Mouse (Mus musculus) thymus, postnatal 25 days (tissue): ENCODE measurements at regions not wholly inside any gene's neighbourhood (a gene's known extent, or its start where the extent isn't known, plus 50 kb on each side); places are given as distances from the start of the nearest gene placed in this dataset.

ENCODE experiments used
- DNase-seq: peaks from one replicate; pipeline ENCODE4 v3.0.0; 2022

- no peak for DNase-seq
Measured at GRCm38 (mm10) chr9:89858005-89858404, 51.7 kb upstream of the Rasgrf1 start.

GRCm38 (mm10) chr9:89850491-89851282 is 59.0 kb upstream of the Rasgrf1 start:
- DNase-seq: no peak

GRCm38 (mm10) chr9:89849947-89850346 is 59.8 kb upstream of the Rasgrf1 start:
- DNase-seq: no peak

GRCm38 (mm10) chr9:89848571-89848970 is 61.1 kb upstream of the Rasgrf1 start:
- no peak for DNase-seq

- no peak for DNase-seq
Measured at GRCm38 (mm10) chr9:89846973-89847372, 62.7 kb upstream of the Rasgrf1 start.

- no peak for DNase-seq
Measured at GRCm38 (mm10) chr9:89842776-89843089, 67.0 kb upstream of the Rasgrf1 start.

- no peak for DNase-seq
Measured at GRCm38 (mm10) chr9:89841866-89842775, 67.6 kb upstream of the Rasgrf1 start.

GRCm38 (mm10) chr9:89841371-89841770 is 68.3 kb upstream of the Rasgrf1 start:
- no peak for DNase-seq

GRCm38 (mm10) chr9:89836454-89837245 is 73.1 kb upstream of the Rasgrf1 start:
- no peak for DNase-seq

GRCm38 (mm10) chr9:89833596-89833995 is 76.1 kb upstream of the Rasgrf1 start:
- DNase-seq: no peak

- DNase-seq: no peak
Measured at GRCm38 (mm10) chr9:89831855-89832254, 77.9 kb upstream of the Rasgrf1 start.

GRCm38 (mm10) chr9:89828156-89828555 is 81.6 kb upstream of the Rasgrf1 start:
- no peak for DNase-seq

GRCm38 (mm10) chr9:89827564-89827963 is 82.1 kb upstream of the Rasgrf1 start:
- no peak for DNase-seq

- peak; percentile 83 for DNase-seq
Measured at GRCm38 (mm10) chr9:89826712-89827548, 82.8 kb upstream of the Rasgrf1 start.

GRCm38 (mm10) chr9:89821853-89822243 is 83.6 kb upstream of the Ankrd34c start:
- no peak for DNase-seq

- no peak for DNase-seq
Measured at GRCm38 (mm10) chr9:89821109-89821852, 83.0 kb upstream of the Ankrd34c start.

- DNase-seq: no peak
Measured at GRCm38 (mm10) chr9:89813616-89814318, 75.5 kb upstream of the Ankrd34c start.

GRCm38 (mm10) chr9:89807381-89807780 is 69.1 kb upstream of the Ankrd34c start:
- no peak for DNase-seq

GRCm38 (mm10) chr9:89802658-89803057 is 64.4 kb upstream of the Ankrd34c start:
- no peak for DNase-seq

GRCm38 (mm10) chr9:89793018-89793417 is 54.7 kb upstream of the Ankrd34c start:
- peak; percentile 51 for DNase-seq

GRCm38 (mm10) chr9:89789926-89790325 is 51.7 kb upstream of the Ankrd34c start:
- no peak for DNase-seq
